Mouse (Mus musculus): Measurements from ENCODE around the gene Galntl5. TPM values are rescaled to one million over a fixed set of nuclear protein-coding genes. Genes with fewer than 3 reads are reported as not detected.

Galntl5 gene
- not detected in 2 replicates for polyA plus RNA-seq (2015; fragmentation: Nextera tagmentation; extraction: Ambion mirVana)

DNA sequence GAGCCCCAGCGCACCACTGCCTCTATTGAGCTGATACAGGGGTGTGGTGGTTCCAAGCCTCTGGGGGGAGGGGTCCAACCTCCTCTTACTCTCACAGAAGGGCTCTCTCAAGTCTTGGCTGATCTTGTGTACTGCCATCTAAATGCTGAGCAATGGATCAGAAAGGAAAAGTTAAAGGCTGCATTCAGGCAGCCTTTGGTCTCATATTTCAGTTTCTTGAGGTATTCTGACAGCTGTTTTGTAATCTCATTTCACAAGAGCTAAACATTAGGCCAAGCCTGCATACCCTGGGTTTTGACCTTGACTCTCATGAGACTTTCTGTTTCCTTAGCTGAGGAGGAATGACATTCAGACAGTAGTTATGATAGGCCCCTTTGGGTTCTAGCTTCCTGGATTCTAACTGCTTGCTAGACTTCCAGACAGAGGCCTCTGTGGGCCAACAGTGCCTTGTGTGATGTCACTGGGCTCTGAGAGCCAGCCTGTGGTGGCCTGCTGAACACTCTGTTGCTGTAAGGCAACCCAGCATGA lies at the start of gene Galntl5:
Gene Galntl5 (plus strand): TSS at position 457 of the 528 bp plus-strand sequence.
- WGBS (ENCODE audit: insufficient replicate concordance), result 66% methylated on average over 1 of the region's 1 CpGs

DNA sequence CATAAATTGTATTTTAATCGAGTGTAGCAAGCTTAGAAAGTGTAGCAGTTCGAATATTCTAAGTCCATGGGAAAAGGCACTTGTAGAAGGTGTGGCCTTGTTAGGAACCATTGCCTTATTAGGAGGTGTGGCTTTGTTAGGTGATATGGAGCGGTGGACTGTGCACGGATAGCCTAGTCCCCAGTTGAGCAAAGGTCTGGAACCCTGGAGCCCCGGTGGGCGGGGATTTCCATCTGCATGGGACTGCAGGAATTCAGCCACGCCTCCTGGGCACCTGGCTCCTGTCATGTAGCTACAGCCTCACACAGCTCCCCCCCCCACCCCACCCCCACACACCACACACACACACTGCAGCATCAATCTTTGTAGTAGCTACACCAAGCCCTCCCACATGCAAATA lies 34.6 kb upstream of the Galntl5 start:
- H3K36me3 ChIP-seq, result no peaks in the 10 kb centered on the region
- WGBS (ENCODE audit: insufficient replicate concordance), result 57% methylated on average over 7 of the region's 7 CpGs
- H3K27ac ChIP-seq, result no peak overlapping the region
- DNase-seq (no peak), ATAC-seq (ENCODE audit: low read depth) (no peak)
- H3K27me3 ChIP-seq, result no peaks in the 10 kb centered on the region
- no peak overlapping the region for H3K9ac ChIP-seq
- no peak overlapping the region for H3K4me2 ChIP-seq
- H3K4me1 ChIP-seq (replicated peaks), result no peaks in the 10 kb centered on the region
- H3K9me3 ChIP-seq (replicated peaks), result no peaks in the 10 kb centered on the region
- no peak overlapping the region for H3K4me3 ChIP-seq (replicated peaks)

More for the DNA sequence above, at the start of gene Galntl5:
- Histone ChIP-seq H3K9me3 (replicated peaks) (no peaks in the 10 kb centered on the region), H3K27me3 (no peaks in the 10 kb centered on the region), H3K4me3 (replicated peaks) (no peak within 1 kb of the TSS), H3K9ac (no peak within 1 kb of the TSS), H3K4me1 (replicated peaks) (no peaks in the 10 kb centered on the region), H3K36me3 (no peaks in the 10 kb centered on the region), H3K4me2 (no peak within 1 kb of the TSS), H3K27ac (no peak within 1 kb of the TSS)
- ATAC-seq (ENCODE audit: low read depth) (no peak), DNase-seq (no peak)

DNA sequence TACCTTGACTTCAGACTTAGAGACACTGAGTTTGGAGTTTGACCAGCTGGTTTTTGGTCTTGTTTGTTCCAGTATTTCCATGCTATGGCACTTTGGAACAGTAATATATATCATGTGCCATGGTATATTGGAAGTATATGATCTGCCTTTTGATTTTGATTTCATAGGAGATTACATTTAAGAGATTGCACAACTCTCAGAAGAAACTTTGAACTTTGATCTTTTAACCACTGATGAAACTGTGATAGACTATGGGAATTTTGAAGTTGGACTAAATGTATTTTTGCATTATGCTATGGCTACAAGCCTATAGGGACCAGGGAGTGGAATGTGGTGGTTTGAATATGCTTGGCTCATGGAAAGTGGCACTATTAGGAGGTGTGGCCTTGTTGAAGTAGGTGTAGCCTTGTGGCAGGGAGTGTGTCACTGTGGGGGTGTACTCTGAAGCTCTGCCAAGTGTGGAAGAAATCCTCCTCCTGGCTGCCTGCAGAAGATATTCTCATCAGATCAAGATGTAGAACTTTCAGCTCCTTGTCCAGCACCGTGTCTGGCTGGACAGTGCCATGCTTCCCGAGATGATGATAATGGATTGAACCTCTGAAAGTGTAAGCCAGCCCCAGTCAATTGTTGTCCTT lies 31.8 kb upstream of the Galntl5 start:
- no peak for ATAC-seq (ENCODE audit: low read depth)

DNA sequence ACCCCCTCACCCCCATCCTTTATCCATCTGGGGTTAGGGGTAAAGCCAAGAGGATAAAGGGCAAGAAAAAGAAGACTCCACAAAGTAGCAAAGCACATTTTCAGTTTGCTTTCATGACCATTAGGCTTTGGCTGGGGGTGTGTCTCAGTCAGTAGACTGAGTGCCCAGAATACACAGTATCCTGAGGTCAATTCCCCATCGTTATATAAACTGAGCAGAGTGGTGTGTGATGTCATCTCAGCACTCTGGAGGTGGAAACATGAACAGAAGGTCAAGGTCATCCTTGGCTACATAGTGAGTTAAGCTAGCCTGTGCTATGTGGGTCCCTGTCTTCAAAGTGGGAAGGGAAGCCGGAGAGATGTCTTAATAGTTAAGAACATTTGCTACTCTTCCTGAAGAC lies 27.8 kb upstream of the Galntl5 start:
- Histone ChIP-seq H3K9me3 (replicated peaks) (no peaks in the 10 kb centered on the region), H3K9ac (no peak overlapping the region), H3K4me3 (replicated peaks) (no peak overlapping the region), H3K27ac (no peak overlapping the region), H3K4me1 (replicated peaks) (no peaks in the 10 kb centered on the region), H3K4me2 (no peak overlapping the region), H3K27me3 (no peaks in the 10 kb centered on the region), H3K36me3 (no peaks in the 10 kb centered on the region)
- DNase-seq, result no peak
- ATAC-seq (ENCODE audit: low read depth), result no peak
- WGBS (ENCODE audit: insufficient replicate concordance), result 68% methylated on average over 2 of the region's 2 CpGs

More for the DNA sequence above, 31.8 kb upstream of the Galntl5 start:
- DNase-seq, result no peak
- H3K27ac ChIP-seq, result no peak overlapping the region
- 54% methylated on average over 2 of the region's 2 CpGs for WGBS (ENCODE audit: insufficient replicate concordance)
- H3K27me3 ChIP-seq, result no peaks in the 10 kb centered on the region
- no peaks in the 10 kb centered on the region for H3K9me3 ChIP-seq (replicated peaks)
- no peak overlapping the region for H3K9ac ChIP-seq
- H3K36me3 ChIP-seq, result no peaks in the 10 kb centered on the region
- H3K4me2 ChIP-seq, result no peak overlapping the region
- H3K4me3 ChIP-seq (replicated peaks), result no peak overlapping the region
- H3K4me1 ChIP-seq (replicated peaks), result no peaks in the 10 kb centered on the region

DNA sequence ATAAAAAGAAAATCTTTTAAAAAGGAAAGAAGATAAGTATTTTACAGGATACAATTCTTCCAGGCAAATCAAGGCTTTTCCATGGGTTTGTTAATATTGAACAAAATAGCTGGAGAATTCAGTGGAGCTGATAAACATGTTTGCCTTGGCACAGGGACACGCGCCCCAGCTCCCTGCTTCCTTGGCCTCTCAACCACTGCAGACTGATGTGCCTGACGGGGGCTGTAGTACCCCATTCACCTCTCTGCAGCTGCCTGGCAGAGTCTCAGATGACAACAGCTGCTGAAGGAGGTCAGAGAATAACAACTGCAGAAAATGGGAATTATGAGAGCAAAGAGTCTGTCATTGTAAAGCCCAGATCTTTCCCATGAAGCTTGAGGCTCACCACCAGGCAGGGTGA lies 27.3 kb upstream of the Galntl5 start:
- Histone ChIP-seq H3K4me2 (no peak overlapping the region), H3K27ac (no peak overlapping the region), H3K9me3 (replicated peaks) (no peaks in the 10 kb centered on the region), H3K4me3 (replicated peaks) (no peak overlapping the region), H3K36me3 (no peaks in the 10 kb centered on the region), H3K4me1 (replicated peaks) (no peaks in the 10 kb centered on the region), H3K27me3 (no peaks in the 10 kb centered on the region), H3K9ac (no peak overlapping the region)
- DNase-seq (no peak), ATAC-seq (ENCODE audit: low read depth) (no peak)
- WGBS (ENCODE audit: insufficient replicate concordance), result 58% methylated on average over 3 of the region's 3 CpGs

DNA sequence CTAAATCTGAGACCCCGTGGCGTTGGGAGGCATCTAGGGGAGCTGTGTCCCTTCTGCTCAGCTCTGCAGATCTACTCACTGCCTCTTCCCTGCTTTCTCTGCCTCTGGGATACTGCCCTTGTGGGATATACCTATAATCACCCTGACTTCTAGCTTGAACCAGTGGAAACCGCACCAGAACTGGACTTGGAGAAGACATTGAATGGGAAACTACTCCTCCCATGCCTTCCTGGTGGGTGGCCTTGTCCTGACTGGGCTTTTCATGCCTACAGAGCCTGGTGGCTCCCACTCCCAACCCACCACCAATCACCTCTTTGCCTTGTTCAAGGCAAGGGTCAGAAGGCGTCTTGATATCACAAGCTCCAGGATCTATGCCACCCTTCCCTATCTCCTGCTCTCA lies 26.4 kb upstream of the Galntl5 start:
- DNase-seq, result no peak
- H3K27ac ChIP-seq, result no peak overlapping the region
- H3K4me1 ChIP-seq (replicated peaks), result no peaks in the 10 kb centered on the region
- H3K4me2 ChIP-seq, result no peak overlapping the region
- ATAC-seq (ENCODE audit: low read depth), result no peak
- 67% methylated on average over 4 of the region's 4 CpGs for whole genome bisulfite sequencing (ENCODE audit: insufficient replicate concordance)
- no peaks in the 10 kb centered on the region for H3K27me3 ChIP-seq
- H3K9me3 ChIP-seq (replicated peaks), result no peaks in the 10 kb centered on the region
- H3K9ac ChIP-seq, result no peak overlapping the region
- no peak overlapping the region for H3K4me3 ChIP-seq (replicated peaks)
- H3K36me3 ChIP-seq, result no peaks in the 10 kb centered on the region

DNA sequence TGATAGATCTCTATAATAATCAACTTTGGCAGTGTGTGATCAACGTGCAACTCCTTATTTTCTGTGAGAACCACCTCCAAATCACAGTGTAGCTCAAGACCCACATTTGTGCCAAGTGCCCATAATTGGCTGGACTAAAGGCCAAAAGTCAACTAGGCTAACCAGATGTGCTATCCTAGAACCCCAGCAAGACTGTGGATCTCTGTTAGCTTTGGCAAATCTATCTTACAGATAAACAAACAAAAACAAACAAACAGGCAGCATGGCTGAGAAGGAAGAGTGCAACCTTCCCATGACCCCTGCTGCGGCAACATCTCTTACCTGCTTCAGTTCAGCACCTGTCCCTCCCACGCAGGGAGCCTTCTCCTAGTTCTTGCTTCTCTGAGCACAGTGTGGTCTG lies 25.9 kb upstream of the Galntl5 start:
- Histone ChIP-seq H3K4me1 (replicated peaks) (no peaks in the 10 kb centered on the region), H3K36me3 (no peaks in the 10 kb centered on the region), H3K4me3 (replicated peaks) (no peak overlapping the region), H3K4me2 (no peak overlapping the region), H3K9ac (no peak overlapping the region), H3K9me3 (replicated peaks) (no peaks in the 10 kb centered on the region), H3K27ac (no peak overlapping the region), H3K27me3 (no peaks in the 10 kb centered on the region)
- ATAC-seq (ENCODE audit: low read depth) (no peak), DNase-seq (no peak)
- WGBS (ENCODE audit: insufficient replicate concordance), result 51% methylated on average over 3 of the region's 3 CpGs

DNA sequence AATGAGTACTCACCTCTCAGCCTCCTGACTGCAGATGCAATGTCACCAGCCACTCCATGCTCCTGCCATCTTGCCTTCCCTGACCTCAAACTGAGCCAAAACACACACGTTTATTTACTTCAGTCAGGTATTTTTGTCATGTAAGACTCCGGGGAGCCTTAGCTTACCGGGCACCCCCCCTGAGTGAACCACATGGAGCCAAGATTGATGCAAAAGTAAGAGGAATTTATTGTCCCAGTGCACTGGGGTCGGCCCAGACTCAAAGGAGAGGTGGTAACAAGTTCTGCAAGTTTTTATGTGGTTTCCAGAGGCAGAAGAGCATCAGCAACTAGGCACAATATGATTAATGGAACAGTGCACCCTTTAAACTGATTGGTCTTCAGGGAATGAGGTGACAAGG lies 24.1 kb upstream of the Galntl5 start:
- DNase-seq (no peak), ATAC-seq (ENCODE audit: low read depth) (no peak)
- Histone ChIP-seq H3K9ac (no peak overlapping the region), H3K4me2 (no peak overlapping the region), H3K4me1 (replicated peaks) (no peaks in the 10 kb centered on the region), H3K36me3 (no peaks in the 10 kb centered on the region), H3K27me3 (no peaks in the 10 kb centered on the region), H3K9me3 (replicated peaks) (no peaks in the 10 kb centered on the region), H3K4me3 (replicated peaks) (no peak overlapping the region), H3K27ac (no peak overlapping the region)
- 34% methylated on average over 4 of the region's 4 CpGs for WGBS (ENCODE audit: insufficient replicate concordance)

DNA sequence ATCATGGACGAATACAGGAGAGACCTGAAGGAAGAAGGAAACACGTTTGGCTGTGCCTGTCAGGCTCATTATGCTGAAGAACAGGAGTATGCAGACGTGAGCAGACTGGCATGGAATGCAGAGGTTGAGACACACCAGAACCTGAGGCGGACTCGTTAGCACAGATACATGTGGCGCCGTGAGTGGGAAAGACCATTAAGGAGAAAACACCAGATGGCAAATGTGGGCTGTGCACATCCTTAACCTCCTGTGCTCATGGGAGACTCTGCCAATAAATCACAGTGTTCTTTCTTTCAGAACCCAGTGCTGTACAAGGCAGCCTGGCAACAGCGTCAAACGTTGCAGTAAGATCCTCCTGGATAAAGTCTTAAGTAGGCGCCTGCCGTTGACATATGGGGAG lies 20.7 kb upstream of the Galntl5 start:
- no peak for ATAC-seq (ENCODE audit: low read depth)

DNA sequence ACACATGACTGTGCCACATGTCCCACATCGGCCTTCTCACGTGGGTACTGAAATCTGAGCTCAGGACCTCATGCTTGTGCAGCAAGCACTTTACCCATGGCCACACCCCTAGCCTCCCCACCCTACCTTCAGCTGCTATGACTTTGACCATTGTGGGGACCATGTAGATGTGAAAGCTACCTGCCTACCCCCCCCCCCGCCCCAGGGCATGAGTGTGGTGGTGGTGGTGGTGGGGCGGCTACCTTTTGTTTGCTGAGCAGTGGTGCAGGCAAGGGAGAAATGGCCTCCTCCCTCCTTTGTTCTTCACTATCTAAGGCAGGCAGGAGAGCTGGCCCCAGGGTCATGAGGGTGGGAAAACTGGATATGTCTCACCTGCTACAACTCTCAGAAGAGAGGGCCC lies 18.3 kb upstream of the Galntl5 start:
- DNase-seq, result no peak
- Histone ChIP-seq H3K27me3 (no peaks in the 10 kb centered on the region), H3K4me3 (replicated peaks) (no peak overlapping the region), H3K9ac (no peak overlapping the region), H3K4me1 (replicated peaks) (no peaks in the 10 kb centered on the region), H3K27ac (no peak overlapping the region), H3K4me2 (no peak overlapping the region), H3K36me3 (no peaks in the 10 kb centered on the region), H3K9me3 (replicated peaks) (no peaks in the 10 kb centered on the region)
- WGBS (ENCODE audit: insufficient replicate concordance), result 61% methylated on average over 4 of the region's 4 CpGs
- no peak for ATAC-seq (ENCODE audit: low read depth)

More for the DNA sequence above, 20.7 kb upstream of the Galntl5 start:
- DNase-seq, result no peak
- H3K4me1 ChIP-seq (replicated peaks), result no peaks in the 10 kb centered on the region
- no peaks in the 10 kb centered on the region for H3K36me3 ChIP-seq
- H3K27me3 ChIP-seq, result no peaks in the 10 kb centered on the region
- no peak overlapping the region for H3K9ac ChIP-seq
- H3K4me2 ChIP-seq, result no peak overlapping the region
- no peaks in the 10 kb centered on the region for H3K9me3 ChIP-seq (replicated peaks)
- whole genome bisulfite sequencing (ENCODE audit: insufficient replicate concordance), result 71% methylated on average over 11 of the region's 11 CpGs
- H3K4me3 ChIP-seq (replicated peaks), result no peak overlapping the region
- H3K27ac ChIP-seq, result no peak overlapping the region

DNA sequence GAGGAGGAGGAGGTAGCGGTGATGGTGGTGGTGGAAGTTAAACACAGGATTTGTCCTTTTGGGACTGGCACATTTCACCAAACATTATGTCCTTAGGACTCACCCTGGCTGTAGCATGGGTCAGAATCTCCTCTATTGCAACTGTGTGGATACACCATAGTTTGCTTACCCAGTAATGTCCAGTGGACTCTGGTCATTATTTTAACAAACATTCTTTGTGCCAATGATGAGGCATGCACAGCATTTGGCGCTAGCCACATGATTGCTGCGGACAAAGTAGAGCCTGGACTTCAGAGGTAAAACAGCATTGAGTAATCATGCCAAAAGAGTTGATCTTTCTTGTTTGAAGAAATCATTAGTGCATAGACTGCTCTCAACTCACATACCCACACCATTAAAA lies 17.3 kb upstream of the Galntl5 start:
- no peak for DNase-seq
- no peak overlapping the region for H3K9ac ChIP-seq
- no peak for ATAC-seq (ENCODE audit: low read depth)
- H3K4me1 ChIP-seq (replicated peaks), result no peaks in the 10 kb centered on the region
- H3K27ac ChIP-seq, result no peak overlapping the region
- no peaks in the 10 kb centered on the region for H3K27me3 ChIP-seq
- WGBS (ENCODE audit: insufficient replicate concordance), result 69% methylated on average over 3 of the region's 3 CpGs
- no peak overlapping the region for H3K4me3 ChIP-seq (replicated peaks)
- no peak overlapping the region for H3K4me2 ChIP-seq
- no peaks in the 10 kb centered on the region for H3K36me3 ChIP-seq
- H3K9me3 ChIP-seq (replicated peaks), result no peaks in the 10 kb centered on the region

DNA sequence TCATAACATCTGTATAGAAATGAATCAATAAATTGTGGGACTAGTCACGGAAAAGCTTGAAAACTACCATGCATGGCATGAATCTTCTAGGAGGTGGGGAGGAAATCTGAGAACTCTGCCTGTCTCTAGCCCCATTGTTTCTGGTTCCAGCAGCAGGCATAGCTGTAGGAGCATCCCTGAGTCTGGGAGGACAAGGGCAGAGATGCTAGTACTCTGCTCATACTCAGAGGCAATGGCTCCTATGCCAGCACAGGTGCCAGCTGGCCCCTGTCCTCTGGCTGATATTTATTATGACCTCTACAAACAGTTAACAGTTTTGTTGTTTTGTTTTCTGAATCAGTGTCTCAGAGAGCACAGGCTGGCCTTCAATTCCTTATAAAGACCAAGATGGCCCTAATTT lies 16.9 kb upstream of the Galntl5 start:
- no peak for ATAC-seq (ENCODE audit: low read depth)
- no peaks in the 10 kb centered on the region for H3K27me3 ChIP-seq
- no peaks in the 10 kb centered on the region for H3K4me1 ChIP-seq (replicated peaks)
- no peak overlapping the region for H3K27ac ChIP-seq
- 53% methylated on average over 1 of the region's 1 CpGs for WGBS (ENCODE audit: insufficient replicate concordance)
- no peaks in the 10 kb centered on the region for H3K36me3 ChIP-seq
- H3K4me3 ChIP-seq (replicated peaks), result no peak overlapping the region
- H3K9ac ChIP-seq, result no peak overlapping the region
- H3K9me3 ChIP-seq (replicated peaks), result no peaks in the 10 kb centered on the region
- no peak overlapping the region for H3K4me2 ChIP-seq
- DNase-seq, result no peak
